Mouse (Mus musculus) midbrain, embryonic 12.5 days (tissue): ENCODE data around the gene Dapl1. TPM values are rescaled to one million over a fixed set of nuclear protein-coding genes. Genes with fewer than 3 reads are reported as not detected.

ENCODE experiments used
- ATAC-seq: fragments of 200-750 bp; cut with Nextera tagmentation; 2 replicates; pipeline ENCODE4 v1.8.0; 2017; ENCODE audit warnings: low read depth, moderate TSS enrichment, moderate library complexity; ENCODE audit not compliant: low FRiP score
- H3K27ac ChIP-seq: fragments of 300-500 bp; sonication (generic); replicated peaks from 2 replicates; pipeline ENCODE4 v1.5.1; 2016; ENCODE audit warnings: mild to moderate bottlenecking
- H3K27me3 ChIP-seq: fragments of 300-500 bp; sonication (generic); 2 replicates; pipeline ENCODE4 v1.6.1; 2016; ENCODE audit warnings: mild to moderate bottlenecking
- H3K36me3 ChIP-seq: fragments of 300-500 bp; sonication (generic); 2 replicates; pipeline ENCODE4 v1.6.1; 2016
- H3K4me1 ChIP-seq: fragments of 300-500 bp; sonication (generic); 2 replicates; pipeline ENCODE4 v1.6.1; 2016
- H3K4me2 ChIP-seq: fragments of 300-500 bp; sonication (generic); replicated peaks from 2 replicates; pipeline ENCODE4 v1.6.1; 2016; ENCODE audit warnings: mild to moderate bottlenecking, moderate library complexity
- H3K4me3 ChIP-seq: fragments of 300-500 bp; sonication (generic); 2 replicates; pipeline ENCODE4 v1.5.1; 2016; ENCODE audit warnings: mild to moderate bottlenecking
- H3K9ac ChIP-seq: fragments of 300-500 bp; sonication (generic); replicated peaks from 2 replicates; pipeline ENCODE4 v1.6.1; 2016; ENCODE audit warnings: mild to moderate bottlenecking, moderate library complexity
- H3K9me3 ChIP-seq: fragments of 300-500 bp; sonication (generic); 2 replicates; pipeline ENCODE4 v1.6.1; 2016; ENCODE audit warnings: mild to moderate bottlenecking
- WGBS: fragments of 180-500 bp; shearing (Covaris S2); methylation state at CpG from one replicate; pipeline ENCODE4 v1.1.7; 2016; 5-methylcytosine and 5-hydroxymethylcytosine counted together
- polyA plus RNA-seq: library from polyadenylated mRNA; unstranded; fragments of >200 nt; fragmentation: Nextera tagmentation; extraction: Ambion mirVana; gene quantifications from 2 replicates; pipeline ENCODE4 v1.2.1, GENCODE M21; 2016

The Dapl1 gene
- 0.73 and 0.80 TPM in 2 replicates for polyA plus RNA-seq

DNA sequence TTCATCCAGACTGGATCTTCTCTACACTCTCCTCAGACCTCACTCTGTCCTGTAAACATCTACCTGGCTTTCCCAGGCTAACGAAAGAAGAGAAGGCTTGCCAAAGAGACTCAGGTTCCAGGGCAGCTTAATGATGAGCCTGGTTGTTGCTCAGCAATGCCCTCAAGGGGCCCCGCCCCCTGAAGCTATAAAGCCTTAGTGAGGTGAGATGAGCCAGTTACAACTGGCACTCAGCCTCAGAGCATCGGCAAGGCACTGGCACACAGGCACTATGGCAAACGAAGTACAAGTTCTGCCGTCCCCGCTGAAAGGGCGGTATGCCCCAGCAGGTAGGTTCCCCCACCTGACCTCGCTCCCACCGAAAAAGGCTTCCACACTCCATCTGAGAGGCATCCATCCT is at the start of gene Dapl1:
Gene Dapl1, plus strand, starts transcription at position 216 of the 400 bp plus-strand sequence.
- peak; percentile 20; the same call in 1 of the 2 replicates for ATAC-seq
- no peak within 1 kb of the TSS for H3K27ac ChIP-seq
- H3K9ac ChIP-seq = no peak within 1 kb of the TSS

DNA sequence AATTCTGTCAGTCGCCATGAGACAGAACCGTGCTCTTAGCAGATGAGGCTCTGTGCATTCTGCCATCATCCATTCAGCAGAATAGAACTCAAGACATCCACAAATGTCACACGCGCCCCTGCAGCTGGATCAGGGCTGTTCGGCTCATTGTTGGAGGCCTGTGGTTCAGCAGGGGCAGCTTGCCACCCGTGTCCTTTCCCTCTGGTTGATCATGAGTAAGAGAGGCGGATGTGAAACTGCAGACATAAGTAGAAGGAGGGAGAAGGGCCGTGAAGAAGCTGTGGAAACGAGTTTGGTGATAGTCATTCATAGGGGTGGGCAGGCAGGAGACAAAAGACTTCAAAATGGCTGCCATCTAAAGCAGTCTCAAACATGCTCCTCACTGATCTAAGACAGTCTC is 49.6 kb upstream of the Dapl1 start:
- WGBS = 85% methylated on average over 9 of the region's 9 CpGs

More for the DNA sequence above, at the start of gene Dapl1:
- no peaks in the 10 kb centered on the region for H3K9me3 ChIP-seq
- H3K4me2 ChIP-seq = no peak within 1 kb of the TSS
- peaks cover 14% of the 10 kb centered on the region for H3K4me1 ChIP-seq
- WGBS = 72% methylated on average over 9 of the region's 9 CpGs
- H3K4me3 ChIP-seq = no peak within 1 kb of the TSS
- no peaks in the 10 kb centered on the region for H3K36me3 ChIP-seq
- no peaks in the 10 kb centered on the region for H3K27me3 ChIP-seq

DNA sequence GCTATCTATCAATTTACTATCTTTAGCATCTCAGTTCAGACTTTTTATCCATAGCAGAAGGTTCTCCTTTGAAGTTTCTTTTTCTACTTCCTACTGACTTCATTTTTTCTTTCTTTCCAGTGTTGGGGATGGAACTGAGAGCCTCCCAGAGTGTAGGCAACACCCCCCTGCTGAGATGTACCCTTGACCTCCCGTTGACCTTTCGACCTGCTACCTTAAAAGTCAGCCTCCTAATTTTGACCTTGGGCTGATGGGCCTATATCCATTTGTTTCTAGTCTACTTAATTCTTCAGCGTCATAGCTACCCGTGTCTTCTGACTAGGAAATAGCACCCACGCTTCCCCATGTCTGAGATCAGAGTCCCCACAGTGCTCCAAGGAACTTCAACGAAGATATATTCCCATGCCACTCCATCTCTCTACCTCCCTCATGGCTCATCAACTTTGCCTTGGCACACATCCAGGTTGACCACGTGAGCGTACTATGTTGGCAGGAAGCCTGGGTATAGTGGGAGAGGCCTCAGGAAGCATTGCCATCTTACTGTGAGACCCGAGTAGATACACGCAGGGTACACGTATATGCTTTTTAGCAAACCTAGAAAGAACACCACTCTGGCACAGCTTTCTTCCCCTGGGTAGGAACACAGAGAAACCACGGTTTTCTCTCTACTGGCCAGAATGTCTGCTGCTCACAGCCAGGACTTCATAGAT is 46.6 kb upstream of the Dapl1 start:
- ATAC-seq = peak; percentile 65
- no peak overlapping the region for H3K4me2 ChIP-seq

More for the DNA sequence above, 49.6 kb upstream of the Dapl1 start:
- no peak for ATAC-seq
- Histone ChIP-seq H3K36me3 (no peaks in the 10 kb centered on the region), H3K4me3 (no peak overlapping the region), H3K27ac (no peak overlapping the region), H3K9me3 (no peaks in the 10 kb centered on the region), H3K27me3 (0 out of 2 replicates have a peak, but pooled peaks cover 3% of the 10 kb centered on the region), H3K9ac (no peak overlapping the region), H3K4me1 (no peaks in the 10 kb centered on the region), H3K4me2 (no peak overlapping the region)

DNA sequence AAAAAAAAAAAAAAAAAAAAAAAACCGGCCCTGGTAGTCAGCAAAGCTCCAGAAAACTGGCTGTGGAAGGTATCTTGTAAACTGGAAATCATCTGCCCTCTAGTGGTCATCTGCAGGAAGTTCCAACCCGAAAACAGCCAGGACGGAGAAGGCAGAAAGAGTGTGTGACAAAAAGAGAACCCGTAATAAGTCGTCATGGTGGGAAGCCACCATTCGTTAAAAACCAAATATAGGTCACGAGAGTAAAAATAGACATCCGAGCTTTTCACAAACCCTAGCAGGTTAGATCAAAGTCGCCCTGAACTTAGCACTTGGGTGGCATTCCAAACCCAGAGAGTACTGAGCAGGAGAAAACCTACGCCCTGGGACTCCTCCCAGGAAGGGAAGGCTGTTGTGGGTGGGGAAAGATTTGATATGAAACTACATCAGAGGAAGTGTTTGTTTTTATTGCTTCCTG is 45.9 kb upstream of the Dapl1 start:
- WGBS = 23% methylated on average over 10 of the region's 10 CpGs
- Histone ChIP-seq H3K27me3 (0 out of 2 replicates have a peak, but pooled peaks cover 3% of the 10 kb centered on the region), H3K36me3 (no peaks in the 10 kb centered on the region), H3K4me3 (no peak overlapping the region), H3K9me3 (no peaks in the 10 kb centered on the region), H3K4me1 (no peaks in the 10 kb centered on the region), H3K4me2 (no peak overlapping the region), H3K27ac (no peak overlapping the region), H3K9ac (no peak overlapping the region)
- ATAC-seq = peak; percentile 63; the same call in 1 of the 2 replicates

More for the DNA sequence above, 46.6 kb upstream of the Dapl1 start:
- H3K27me3 ChIP-seq = 0 out of 2 replicates have a peak, but pooled peaks cover 3% of the 10 kb centered on the region
- WGBS = 84% methylated on average over 12 of the region's 12 CpGs
- no peaks in the 10 kb centered on the region for H3K9me3 ChIP-seq
- no peaks in the 10 kb centered on the region for H3K36me3 ChIP-seq
- H3K27ac ChIP-seq = no peak overlapping the region
- no peak overlapping the region for H3K9ac ChIP-seq
- no peaks in the 10 kb centered on the region for H3K4me1 ChIP-seq
- no peak overlapping the region for H3K4me3 ChIP-seq

DNA sequence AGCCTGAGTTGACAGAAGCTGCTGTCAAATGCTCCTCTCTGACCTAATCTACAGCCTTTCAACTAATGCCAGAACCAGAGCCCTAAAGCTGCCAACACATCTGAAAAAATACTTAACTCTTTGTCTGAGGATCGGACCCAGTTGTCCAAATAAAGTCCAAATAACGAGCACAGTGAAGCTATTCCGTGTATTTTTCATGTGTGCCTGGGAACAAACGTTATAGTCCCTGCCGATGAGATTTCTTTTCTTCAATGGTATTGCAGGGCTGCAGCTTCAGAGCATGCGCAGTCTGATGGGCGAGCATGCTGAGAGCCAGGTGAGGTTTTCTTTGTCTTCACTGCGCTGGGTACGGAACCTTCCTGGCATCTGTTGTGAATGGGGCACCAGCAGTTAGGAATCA is 44.6 kb upstream of the Dapl1 start:
- Histone ChIP-seq H3K27me3 (0 out of 2 replicates have a peak, but pooled peaks cover 3% of the 10 kb centered on the region), H3K27ac (no peak overlapping the region), H3K4me2 (no peak overlapping the region), H3K4me3 (no peak overlapping the region), H3K36me3 (no peaks in the 10 kb centered on the region), H3K9me3 (no peaks in the 10 kb centered on the region), H3K9ac (no peak overlapping the region), H3K4me1 (no peaks in the 10 kb centered on the region)
- 84% methylated on average over 9 of the region's 9 CpGs for WGBS
- no peak for ATAC-seq

DNA sequence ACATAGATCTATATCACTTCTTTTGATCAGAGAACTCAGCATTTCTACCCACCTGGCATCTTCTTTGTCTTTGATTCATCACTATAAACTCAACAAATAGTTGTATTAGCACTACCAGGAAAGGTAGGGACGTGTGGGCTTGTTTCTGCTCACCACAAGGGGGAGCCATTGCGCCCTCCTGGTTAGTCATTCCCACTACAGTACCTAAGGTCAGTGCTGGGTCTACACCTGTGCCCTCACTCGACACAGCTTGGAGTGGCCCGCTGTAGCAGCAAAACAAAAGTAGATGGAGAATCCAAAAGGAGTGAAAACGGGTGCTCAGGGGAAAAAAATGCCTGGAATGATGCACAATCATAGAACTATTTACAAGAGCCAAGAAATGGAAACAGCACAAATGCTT is 44.0 kb upstream of the Dapl1 start:
- Histone ChIP-seq H3K9ac (no peak overlapping the region), H3K9me3 (no peaks in the 10 kb centered on the region), H3K4me2 (no peak overlapping the region), H3K4me1 (no peaks in the 10 kb centered on the region), H3K36me3 (no peaks in the 10 kb centered on the region), H3K27me3 (0 out of 2 replicates have a peak, but pooled peaks cover 3% of the 10 kb centered on the region), H3K4me3 (no peak overlapping the region), H3K27ac (no peak overlapping the region)
- no peak for ATAC-seq
- 33% methylated on average over 5 of the region's 5 CpGs for WGBS

DNA sequence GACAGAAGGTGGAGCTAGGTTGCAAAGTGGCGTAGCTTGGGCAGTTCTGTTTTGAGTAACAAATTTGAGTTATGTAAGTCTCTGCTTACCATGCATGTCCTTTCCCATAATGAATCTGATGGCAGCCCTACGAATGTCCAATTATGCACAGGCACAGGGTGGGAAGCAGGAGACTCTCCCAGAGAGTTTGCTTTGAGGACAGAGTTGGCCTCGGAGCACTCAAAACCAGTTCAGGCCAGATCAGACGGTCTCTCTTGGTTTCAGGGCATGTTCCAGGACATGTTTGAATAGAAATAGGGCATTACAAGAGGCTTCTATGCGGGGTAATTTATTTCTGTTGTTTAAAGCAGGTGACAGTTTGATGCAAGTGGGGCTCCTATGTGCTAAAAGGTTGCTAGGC is 42.8 kb upstream of the Dapl1 start:
- ATAC-seq = no peak
- no peak overlapping the region for H3K4me2 ChIP-seq
- no peak overlapping the region for H3K9ac ChIP-seq
- H3K27ac ChIP-seq = no peak overlapping the region
- no peak overlapping the region for H3K4me3 ChIP-seq
- WGBS = 90% methylated on average over 5 of the region's 5 CpGs
- H3K36me3 ChIP-seq = no peaks in the 10 kb centered on the region
- 0 out of 2 replicates have a peak, but pooled peaks cover 3% of the 10 kb centered on the region for H3K27me3 ChIP-seq
- H3K4me1 ChIP-seq = no peaks in the 10 kb centered on the region
- H3K9me3 ChIP-seq = no peaks in the 10 kb centered on the region

DNA sequence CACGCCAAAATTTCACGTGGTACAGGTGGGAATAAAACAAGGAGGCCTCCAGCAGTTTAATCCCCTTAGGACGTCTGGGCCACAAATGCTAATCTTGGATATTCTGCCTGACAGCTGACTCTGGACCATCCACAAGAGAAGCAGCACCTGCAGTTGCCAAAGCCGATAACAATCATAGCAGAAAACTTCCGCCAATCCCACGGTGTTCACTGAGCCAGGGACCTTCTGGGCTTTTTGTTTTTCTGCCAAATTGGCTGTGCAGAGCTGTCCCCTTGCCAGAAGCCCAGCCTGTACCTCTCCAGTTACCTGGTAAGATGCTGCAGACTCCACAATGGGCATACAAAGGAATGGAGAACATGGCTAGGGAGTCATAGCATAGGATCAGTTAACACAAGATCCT is 37.8 kb upstream of the Dapl1 start:
- no peaks in the 10 kb centered on the region for H3K9me3 ChIP-seq
- 66% methylated on average over 6 of the region's 6 CpGs for WGBS
- ATAC-seq = no peak

DNA sequence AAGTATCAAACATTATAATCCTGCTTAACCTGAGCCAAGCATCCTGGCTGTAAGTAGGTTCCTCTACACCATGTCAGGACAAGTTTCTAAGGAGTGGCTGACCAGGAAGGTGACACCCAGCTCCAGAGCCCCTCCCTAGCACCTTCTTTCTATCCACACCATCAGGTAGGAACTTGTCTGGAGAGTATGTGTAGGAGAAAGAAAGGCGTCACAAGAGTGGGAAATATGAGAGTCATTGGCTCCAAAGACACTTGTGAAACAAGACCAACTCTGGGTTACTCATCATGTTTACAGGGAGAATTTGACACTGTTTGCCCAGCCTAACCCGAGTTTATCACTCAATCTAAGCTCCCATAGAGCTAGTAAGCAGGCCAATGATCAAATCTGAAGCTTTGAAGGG is 36.7 kb upstream of the Dapl1 start:
- WGBS = 67% methylated on average over 2 of the region's 2 CpGs
- H3K27me3 ChIP-seq = no peaks in the 10 kb centered on the region
- H3K9me3 ChIP-seq = no peaks in the 10 kb centered on the region
- no peaks in the 10 kb centered on the region for H3K36me3 ChIP-seq
- no peak overlapping the region for H3K27ac ChIP-seq
- no peak for ATAC-seq
- no peaks in the 10 kb centered on the region for H3K4me1 ChIP-seq
- H3K9ac ChIP-seq = no peak overlapping the region
- H3K4me2 ChIP-seq = no peak overlapping the region
- H3K4me3 ChIP-seq = no peak overlapping the region

More for the DNA sequence above, 37.8 kb upstream of the Dapl1 start:
- no peak overlapping the region for H3K9ac ChIP-seq
- no peaks in the 10 kb centered on the region for H3K4me1 ChIP-seq
- H3K4me3 ChIP-seq = no peak overlapping the region
- H3K27me3 ChIP-seq = no peaks in the 10 kb centered on the region
- no peaks in the 10 kb centered on the region for H3K36me3 ChIP-seq
- H3K4me2 ChIP-seq = no peak overlapping the region
- H3K27ac ChIP-seq = no peak overlapping the region

DNA sequence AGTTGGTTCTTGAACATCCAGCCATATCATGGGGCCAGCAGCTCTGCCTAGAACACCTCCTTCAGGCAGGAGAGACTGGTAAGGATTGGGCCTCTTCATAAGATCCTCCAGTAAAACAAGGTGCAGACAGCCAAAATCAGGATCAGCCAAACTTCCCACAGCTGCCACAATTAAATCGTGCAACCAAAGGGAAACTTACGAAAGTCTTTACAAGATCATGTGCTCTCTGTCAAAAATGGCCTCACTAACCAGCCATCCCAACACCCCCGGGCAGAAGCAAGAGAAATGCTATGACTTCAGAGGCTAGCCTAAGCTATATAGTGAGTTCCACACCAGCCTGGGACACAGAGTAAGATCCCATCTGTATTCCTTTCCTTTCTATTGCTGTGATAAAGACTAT is 35.9 kb upstream of the Dapl1 start:
- H3K4me1 ChIP-seq = no peaks in the 10 kb centered on the region
- no peaks in the 10 kb centered on the region for H3K27me3 ChIP-seq
- no peak overlapping the region for H3K9ac ChIP-seq
- 96% methylated on average over 3 of the region's 3 CpGs for WGBS
- H3K4me2 ChIP-seq = no peak overlapping the region
- H3K36me3 ChIP-seq = no peaks in the 10 kb centered on the region
- no peak for ATAC-seq
- H3K4me3 ChIP-seq = no peak overlapping the region
- no peaks in the 10 kb centered on the region for H3K9me3 ChIP-seq
- H3K27ac ChIP-seq = no peak overlapping the region

DNA sequence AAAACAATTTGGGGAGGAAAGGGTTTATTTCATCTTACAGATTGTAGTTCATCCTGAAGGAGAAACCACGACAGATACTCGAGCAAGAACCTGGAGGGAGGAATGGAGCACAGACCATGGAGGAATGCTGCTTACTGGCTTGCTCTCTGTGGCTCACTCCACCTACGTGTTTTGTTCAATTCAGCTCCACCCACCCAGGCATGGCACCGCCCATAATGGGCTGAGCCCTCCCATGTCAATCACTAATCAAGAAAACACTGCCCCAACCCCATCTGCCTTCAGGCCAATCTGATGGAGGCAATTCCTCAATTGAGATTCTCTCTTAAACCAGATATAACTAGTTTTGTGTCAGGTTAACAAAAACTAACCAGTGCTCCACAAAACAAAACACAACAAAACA is 35.5 kb upstream of the Dapl1 start:
- no peak for ATAC-seq
- Histone ChIP-seq H3K4me3 (no peak overlapping the region), H3K4me2 (no peak overlapping the region), H3K9ac (no peak overlapping the region), H3K27me3 (no peaks in the 10 kb centered on the region), H3K36me3 (no peaks in the 10 kb centered on the region), H3K9me3 (no peaks in the 10 kb centered on the region), H3K4me1 (no peaks in the 10 kb centered on the region), H3K27ac (no peak overlapping the region)
- WGBS = 80% methylated on average over 4 of the region's 4 CpGs

DNA sequence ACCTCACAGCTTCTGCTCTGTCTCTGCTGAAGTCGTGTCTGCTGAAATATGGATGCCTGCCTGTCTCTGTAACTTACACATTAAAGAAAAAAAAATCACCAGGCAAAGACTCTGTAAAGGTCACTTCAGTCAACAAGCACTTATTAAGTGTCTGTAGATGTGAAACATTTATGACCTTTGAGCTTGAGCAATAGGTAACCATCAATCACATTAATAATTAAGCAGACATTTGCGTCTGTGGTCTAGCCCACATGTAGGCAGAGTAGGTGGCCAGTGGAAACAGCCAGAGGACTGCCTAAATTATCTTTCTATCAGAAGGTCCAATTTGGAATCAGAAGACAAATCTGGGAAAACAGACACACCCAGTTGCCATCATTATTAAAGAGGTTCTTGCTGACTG is 32.8 kb upstream of the Dapl1 start:
- ATAC-seq = no peak
- WGBS = 94% methylated on average over 2 of the region's 2 CpGs
- H3K4me2 ChIP-seq = no peak overlapping the region
- H3K4me3 ChIP-seq = no peak overlapping the region
- H3K9ac ChIP-seq = no peak overlapping the region
- no peaks in the 10 kb centered on the region for H3K36me3 ChIP-seq
- no peaks in the 10 kb centered on the region for H3K9me3 ChIP-seq
- H3K27me3 ChIP-seq = no peaks in the 10 kb centered on the region
- H3K27ac ChIP-seq = no peak overlapping the region
- no peaks in the 10 kb centered on the region for H3K4me1 ChIP-seq
